Mouse (Mus musculus) neural tube, embryonic 14.5 days (tissue): ENCODE results near the gene Tmtc1. TPM values are rescaled to one million over a fixed set of nuclear protein-coding genes. Genes with fewer than 3 reads are reported as not detected.

Experiments used
- ATAC-seq: fragments of 200-750 bp; cut with Nextera tagmentation; 2 replicates; pipeline ENCODE4 v1.8.0; 2017; ENCODE audit warnings: low read depth, mild to moderate bottlenecking, moderate TSS enrichment, moderate library complexity
- H3K27ac ChIP-seq: fragments of 300-500 bp; sonication (generic); 2 replicates; pipeline ENCODE4 v1.5.1; 2014; ENCODE audit warnings: low read depth, mild to moderate bottlenecking, control low read depth, low read length, moderate library complexity, mixed read lengths
- H3K27me3 ChIP-seq: fragments of 300-500 bp; sonication (generic); 2 replicates; pipeline ENCODE4 v1.6.1; 2014; ENCODE audit warnings: low read length; ENCODE audit not compliant: control insufficient read depth, insufficient read depth
- H3K36me3 ChIP-seq: fragments of 300-500 bp; sonication (generic); 2 replicates; pipeline ENCODE4 v1.6.1; 2014; ENCODE audit warnings: low read length, mixed read lengths; ENCODE audit not compliant: control insufficient read depth, insufficient read depth
- H3K4me1 ChIP-seq: fragments of 300-500 bp; sonication (generic); 2 replicates; pipeline ENCODE4 v1.6.1; 2014; ENCODE audit warnings: low read length; ENCODE audit not compliant: control insufficient read depth, insufficient read depth
- H3K4me2 ChIP-seq: fragments of 300-500 bp; sonication (generic); 2 replicates; pipeline ENCODE4 v1.6.1; 2014; ENCODE audit warnings: mild to moderate bottlenecking, low read depth, low read length, control low read depth
- H3K4me3 ChIP-seq: fragments of 300-500 bp; sonication (generic); 2 replicates; pipeline ENCODE4 v1.5.1; 2014; ENCODE audit warnings: low read depth, low read length, control low read depth, mixed read lengths
- H3K9ac ChIP-seq: fragments of 300-500 bp; sonication (generic); replicated peaks from 2 replicates; pipeline ENCODE4 v1.6.1; 2014; ENCODE audit warnings: low read depth, mild to moderate bottlenecking, control low read depth, low read length, mixed read lengths
- H3K9me3 ChIP-seq: fragments of 300-500 bp; sonication (generic); 2 replicates; pipeline ENCODE4 v1.6.1; 2016; ENCODE audit warnings: low read length; ENCODE audit not compliant: control insufficient read depth
- WGBS: fragments of 180-500 bp; shearing (Covaris S2); extraction: QIAGEN DNeasy Blood & Tissue Kit; methylation state at CpG from one replicate; pipeline ENCODE4 v1.1.7; 2014; 5-methylcytosine and 5-hydroxymethylcytosine counted together
- polyA plus RNA-seq: library from polyadenylated mRNA; unstranded; fragments of >200 nt; fragmentation: Nextera tagmentation; extraction: Ambion mirVana; gene quantifications from 2 replicates; pipeline ENCODE4 v1.2.1, GENCODE M21; 2014

The Tmtc1 gene
- polyA plus RNA-seq, 1 experiment from 2014 or later, result 6.2 TPM

GRCm38 (mm10) chr6:148211897-148212680 lies 232.1 kb downstream of the Tmtc1 start, which contains the start of gene Ergic2:
Ergic2 (minus strand) TSS chr6:148212374.
- peak; percentile 99 for ATAC-seq
- WGBS, result under 1% methylated on average over 61 of the region's 61 CpGs
- H3K9ac ChIP-seq, result peak within 1 kb of the TSS; percentile 97

GRCm38 (mm10) chr6:148211391-148211876 lies 232.8 kb downstream of the Tmtc1 start:
- peak overlapping the region; percentile 92 for H3K27ac ChIP-seq
- H3K4me2 ChIP-seq, result peak overlapping the region; percentile 65
- H3K9me3 ChIP-seq, result no peaks in the 10 kb centered on the region
- H3K27me3 ChIP-seq, result no peaks in the 10 kb centered on the region
- H3K9ac ChIP-seq, result peak overlapping the region; percentile 97
- H3K4me3 ChIP-seq, result peak overlapping the region; percentile 98
- H3K4me1 ChIP-seq, result peaks cover 18% of the 10 kb centered on the region
- under 1% methylated on average over 43 of the region's 51 CpGs for WGBS
- no peaks in the 10 kb centered on the region for H3K36me3 ChIP-seq
- peak; percentile 54 for ATAC-seq

More at GRCm38 (mm10) chr6:148211897-148212680, 232.1 kb downstream of the Tmtc1 start, which contains the start of gene Ergic2:
- Histone ChIP-seq H3K36me3 (no peaks in the 10 kb centered on the region), H3K4me3 (peak within 1 kb of the TSS; percentile 98), H3K27me3 (no peaks in the 10 kb centered on the region), H3K9me3 (no peaks in the 10 kb centered on the region), H3K4me1 (peaks cover 18% of the 10 kb centered on the region), H3K27ac (peak within 1 kb of the TSS; percentile 92), H3K4me2 (peak within 1 kb of the TSS; percentile 80)

DNA sequence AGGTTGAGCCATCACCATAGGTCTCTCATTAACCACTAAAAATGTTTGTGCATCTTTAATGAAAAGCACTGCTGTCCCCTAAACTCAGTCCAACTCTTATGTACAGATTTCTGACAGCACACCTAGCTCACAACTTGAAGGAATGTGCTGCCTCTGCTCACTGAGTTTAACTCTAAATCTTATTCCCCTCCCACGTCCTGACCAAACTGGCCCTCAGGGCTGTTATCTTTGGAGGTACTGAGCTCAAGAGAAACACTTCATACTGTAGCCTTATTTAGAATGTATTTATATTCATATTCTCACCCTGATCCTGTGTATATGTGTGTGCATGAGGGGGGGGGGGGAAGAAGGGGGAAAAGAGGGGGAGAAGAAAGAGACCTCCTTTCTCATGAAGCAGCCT lies 236.7 kb downstream of the Tmtc1 start:
- no peak overlapping the region for H3K4me3 ChIP-seq
- WGBS, result 93% methylated on average over 1 of the region's 1 CpGs
- H3K4me2 ChIP-seq, result no peak overlapping the region

GRCm38 (mm10) chr6:148205134-148205533 lies 239.1 kb downstream of the Tmtc1 start:
- no peak overlapping the region for H3K4me3 ChIP-seq
- 89% methylated on average over 1 of the region's 1 CpGs for WGBS
- peaks cover 31% of the 10 kb centered on the region for H3K36me3 ChIP-seq
- no peak overlapping the region for H3K4me2 ChIP-seq
- H3K9me3 ChIP-seq, result no peaks in the 10 kb centered on the region
- no peak overlapping the region for H3K27ac ChIP-seq
- 0 out of 2 replicates have a peak, but pooled peaks cover 6% of the 10 kb centered on the region for H3K4me1 ChIP-seq
- no peak for ATAC-seq
- no peaks in the 10 kb centered on the region for H3K27me3 ChIP-seq
- H3K9ac ChIP-seq, result no peak overlapping the region

More for the DNA sequence above, 236.7 kb downstream of the Tmtc1 start:
- Histone ChIP-seq H3K27ac (no peak overlapping the region), H3K36me3 (peaks cover 16% of the 10 kb centered on the region), H3K4me1 (peaks cover 12% of the 10 kb centered on the region), H3K27me3 (no peaks in the 10 kb centered on the region), H3K9me3 (no peaks in the 10 kb centered on the region), H3K9ac (no peak overlapping the region)
- ATAC-seq, result no peak

GRCm38 (mm10) chr6:148199729-148200128 lies 244.5 kb downstream of the Tmtc1 start:
- H3K27me3 ChIP-seq, result no peaks in the 10 kb centered on the region
- no peak overlapping the region for H3K27ac ChIP-seq
- H3K36me3 ChIP-seq, result peaks cover 37% of the 10 kb centered on the region
- no peak overlapping the region for H3K4me2 ChIP-seq
- WGBS, result 96% methylated on average over 3 of the region's 3 CpGs
- no peaks in the 10 kb centered on the region for H3K4me1 ChIP-seq
- H3K9me3 ChIP-seq, result no peaks in the 10 kb centered on the region
- H3K9ac ChIP-seq, result no peak overlapping the region
- no peak for ATAC-seq
- no peak overlapping the region for H3K4me3 ChIP-seq

- H3K4me2 ChIP-seq, result no peak overlapping the region
- H3K27ac ChIP-seq, result no peak overlapping the region
- no peak overlapping the region for H3K4me3 ChIP-seq
- ATAC-seq, result no peak
- peaks cover 41% of the 10 kb centered on the region for H3K36me3 ChIP-seq
- H3K4me1 ChIP-seq, result no peaks in the 10 kb centered on the region
- 92% methylated on average over 2 of the region's 2 CpGs for WGBS
- no peaks in the 10 kb centered on the region for H3K27me3 ChIP-seq
- no peaks in the 10 kb centered on the region for H3K9me3 ChIP-seq
- H3K9ac ChIP-seq, result no peak overlapping the region
Observed at GRCm38 (mm10) chr6:148199177-148199576, 245.0 kb downstream of the Tmtc1 start.

DNA sequence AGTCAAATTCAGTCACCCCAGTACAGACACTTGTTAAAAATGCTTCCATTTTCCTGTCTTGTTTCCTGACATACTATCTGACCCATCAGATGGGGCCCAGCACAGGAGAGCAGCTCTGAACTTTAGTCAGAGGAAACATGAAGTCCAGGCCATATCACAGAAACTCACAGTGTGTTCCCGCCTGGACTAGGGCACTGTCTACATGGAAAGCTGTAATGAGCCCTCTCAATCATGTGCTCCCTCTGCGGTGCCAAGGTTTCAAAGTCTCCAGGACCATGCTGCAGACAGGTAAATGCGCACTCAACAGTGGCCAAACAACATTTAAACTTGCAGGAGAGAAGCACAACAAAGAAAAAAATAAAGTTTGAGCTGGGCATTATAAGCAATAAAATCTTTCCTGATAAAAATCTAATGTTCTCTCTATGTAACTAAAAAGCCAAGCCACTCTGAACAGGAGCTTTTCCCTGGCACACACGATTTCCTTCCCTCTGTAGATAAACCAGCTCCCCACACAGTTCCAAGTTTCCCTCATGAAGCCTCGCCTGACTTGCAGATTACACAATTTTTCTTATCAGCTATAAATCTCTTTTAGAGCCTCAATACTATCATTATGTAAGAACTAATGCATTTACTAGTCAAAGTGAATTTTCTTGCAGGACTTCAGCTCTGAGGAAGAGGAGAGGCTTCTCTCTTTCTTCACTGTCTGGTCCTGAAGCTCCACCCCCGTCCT lies 250.1 kb downstream of the Tmtc1 start:
- Histone ChIP-seq H3K4me3 (no peak overlapping the region), H3K9me3 (no peaks in the 10 kb centered on the region), H3K4me2 (no peak overlapping the region), H3K27ac (no peak overlapping the region), H3K4me1 (no peaks in the 10 kb centered on the region), H3K36me3 (peaks cover 16% of the 10 kb centered on the region; the same call in 1 of the 2 replicates), H3K27me3 (no peaks in the 10 kb centered on the region), H3K9ac (no peak overlapping the region)
- ATAC-seq, result no peak
- WGBS, result 95% methylated on average over 6 of the region's 6 CpGs

DNA sequence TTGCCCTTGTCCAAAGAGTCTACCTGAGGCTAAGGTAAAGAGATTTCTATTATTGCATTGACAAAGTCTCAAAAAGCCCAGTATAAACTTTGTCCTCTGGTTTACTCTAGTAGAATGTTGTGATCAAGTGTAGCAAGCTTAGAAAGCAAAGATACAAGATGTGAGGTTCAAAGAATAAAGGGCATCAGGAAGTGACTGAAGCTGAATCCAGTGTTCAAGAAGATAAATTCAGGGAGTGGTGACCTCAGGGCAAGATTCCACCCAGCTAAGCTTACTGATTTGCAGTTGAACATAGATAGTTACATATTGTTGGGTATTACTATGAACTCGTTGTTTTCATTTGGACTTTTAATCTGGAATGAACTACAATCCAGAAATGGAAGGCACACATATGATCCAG lies 258.5 kb downstream of the Tmtc1 start:
- no peak for ATAC-seq

More for the DNA sequence above, 258.5 kb downstream of the Tmtc1 start:
- H3K9ac ChIP-seq, result no peak overlapping the region
- no peak overlapping the region for H3K27ac ChIP-seq
- H3K9me3 ChIP-seq, result no peaks in the 10 kb centered on the region
- no peaks in the 10 kb centered on the region for H3K27me3 ChIP-seq
- 92% methylated on average over 1 of the region's 1 CpGs for whole genome bisulfite sequencing
- peaks cover 30% of the 10 kb centered on the region; the same call in 1 of the 2 replicates for H3K36me3 ChIP-seq
- H3K4me2 ChIP-seq, result no peak overlapping the region
- H3K4me3 ChIP-seq, result no peak overlapping the region
- H3K4me1 ChIP-seq, result no peaks in the 10 kb centered on the region
